Mouse (Mus musculus): Measurements from ENCODE around the gene BC017158.

GRCm38 (mm10) chr7:128244410-128245025 is 53.5 kb downstream of the BC017158 start:
- TF ChIP-seq POLR2A (IDR thresholded peaks at IDR 0.05; ENCODE audit: extremely low read depth, insufficient read depth, low read length) (no peak), CTCF (IDR thresholded peaks at IDR 0.05; ENCODE audit: extremely low read depth, insufficient read depth, low read length) (no peak)

Data from cortical plate, adult 2 months (tissue).